25 mouse cellular contexts compared by ENCODE assay signal in genomic region chr13:59750310-59750709, GRCm38 (mm10). TPM values are rescaled to one million over a fixed set of nuclear protein-coding genes. Genes with fewer than 3 reads are reported as not detected.
"Had no signal": no experiment of that assay in that cellular context is flagged by ENCODE, and none has a peak within 500 bp of the region (broad histone marks: within the 10 kb centered on the region; RNA-seq: fewer than 3 reads in every experiment).

No protein-coding gene starts in this region.

- ATAC-seq: hindbrain, postnatal 0 days; intestine, embryonic 16.5 days; liver, embryonic 12.5 days had no signal

- DNase-seq: gastrocnemius, adult 2 months; gastrocnemius, postnatal 10 days; gastrocnemius, postnatal 25 days; heart, adult 11 months; heart, adult 2 months; heart, postnatal 14 days; heart, postnatal 36 days; kidney, adult 11 months; kidney, adult 2 months; kidney, adult 9 months; kidney, postnatal 14 days; kidney, postnatal 36 days; layer of hippocampus, adult 9-11 months; layer of hippocampus, postnatal 36 days had no signal

RNA-seq across cellular contexts. Expression of gene 1700014D04Rik, which starts 3.8 kb away (rescaled TPM):
- total RNA-seq: gastrocnemius, adult 2 months; gastrocnemius, postnatal 10 days; gastrocnemius, postnatal 4 days; heart, adult 2 months; heart, postnatal 14 days; heart, postnatal 36 days; liver, adult 2 months had no signal

RNA-seq across cellular contexts. Expression of gene Spata31d1d, which starts 18.8 kb away (rescaled TPM):
- total RNA-seq: gastrocnemius, adult 2 months; gastrocnemius, postnatal 10 days; gastrocnemius, postnatal 25 days; gastrocnemius, postnatal 4 days; heart, adult 2 months; heart, postnatal 14 days; heart, postnatal 36 days; hematopoietic stem cell, adult 5-6 weeks; hindbrain, postnatal 0 days; layer of hippocampus, adult 18-20 months; layer of hippocampus, adult 8-10 months; layer of hippocampus, postnatal 14 days; layer of hippocampus, postnatal 36 days; left cerebral cortex, adult 2 months; left cerebral cortex, postnatal 25 days; liver, adult 2 months had no signal

RNA-seq across cellular contexts. Expression of gene Gm49354, which starts 31.7 kb away (rescaled TPM):
- total RNA-seq: gastrocnemius, adult 2 months; gastrocnemius, postnatal 10 days; gastrocnemius, postnatal 25 days; gastrocnemius, postnatal 4 days; heart, adult 2 months; heart, postnatal 14 days; heart, postnatal 36 days; hindbrain, postnatal 0 days; layer of hippocampus, adult 18-20 months; layer of hippocampus, adult 8-10 months; layer of hippocampus, postnatal 14 days; layer of hippocampus, postnatal 36 days; left cerebral cortex, adult 2 months; left cerebral cortex, postnatal 25 days; liver, adult 2 months had no signal

RNA-seq across cellular contexts. Expression of gene Spata31d1b, which starts 38.2 kb away (rescaled TPM):
- total RNA-seq: gastrocnemius, adult 2 months; gastrocnemius, postnatal 10 days; gastrocnemius, postnatal 25 days; heart, adult 2 months; heart, postnatal 14 days; heart, postnatal 36 days; hematopoietic stem cell, adult 5-6 weeks; layer of hippocampus, adult 18-20 months; liver, adult 2 months had no signal
